Mouse (Mus musculus) spleen, postnatal 36 days (tissue): ENCODE measurements at regions not wholly inside any gene's neighbourhood (a gene's known extent, or its start where the extent isn't known, plus 50 kb on each side); places are given as distances from the start of the nearest gene placed in this dataset.

Experiments used
- DNase-seq, 2 experiments: peaks; one replicate each; pipeline ENCODE4 v3.0.0; 2022; ENCODE audit warnings: low spot score in 2 of 2, mixed read lengths in 1 of 2

DNA sequence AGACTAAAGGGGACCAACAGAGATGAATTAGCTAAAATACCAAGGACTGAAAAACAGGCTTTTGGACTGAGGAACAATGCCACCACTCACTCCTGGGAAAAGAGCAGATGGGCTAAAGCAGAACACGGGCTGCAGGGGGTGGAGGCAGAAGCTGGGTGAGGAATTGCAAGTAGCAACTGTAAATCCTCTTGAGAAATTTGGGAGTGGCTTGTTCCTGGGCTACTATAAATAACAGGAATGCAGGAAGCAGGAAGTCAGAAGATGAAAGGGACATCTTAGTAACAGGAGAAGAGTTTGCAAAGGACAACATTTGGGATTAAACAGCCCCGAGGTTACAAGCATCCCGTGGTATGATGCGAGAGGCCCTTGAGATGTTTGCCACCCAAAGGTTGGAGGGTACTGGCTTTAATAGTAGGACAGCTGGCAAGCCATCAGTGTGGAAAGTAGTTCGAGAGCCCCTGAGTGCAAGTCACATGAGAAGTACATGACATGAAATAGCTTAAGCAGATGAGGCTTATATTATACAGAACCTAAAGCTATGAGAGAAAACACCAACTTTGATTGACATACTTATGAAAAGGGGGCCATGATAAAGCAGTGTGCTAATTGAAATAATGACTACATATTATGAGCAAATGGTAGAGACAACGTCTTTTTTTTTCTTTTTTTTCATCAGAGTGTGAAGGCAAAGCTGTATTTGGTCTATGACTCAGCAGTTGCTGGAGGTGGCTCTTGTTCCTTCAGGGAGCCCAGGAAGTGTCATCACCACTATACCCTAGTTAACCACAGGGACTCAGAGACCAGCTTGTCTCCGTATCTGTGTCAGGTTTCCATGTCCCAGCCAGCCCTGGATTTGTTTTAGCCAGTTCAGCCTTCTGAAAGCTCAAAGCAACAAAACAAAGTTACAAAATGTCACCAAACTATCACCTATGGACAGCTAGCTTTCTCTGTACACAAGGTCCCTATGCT lies 357.6 kb upstream of the Acvr2a start:
- DNase-seq: no peak

DNA sequence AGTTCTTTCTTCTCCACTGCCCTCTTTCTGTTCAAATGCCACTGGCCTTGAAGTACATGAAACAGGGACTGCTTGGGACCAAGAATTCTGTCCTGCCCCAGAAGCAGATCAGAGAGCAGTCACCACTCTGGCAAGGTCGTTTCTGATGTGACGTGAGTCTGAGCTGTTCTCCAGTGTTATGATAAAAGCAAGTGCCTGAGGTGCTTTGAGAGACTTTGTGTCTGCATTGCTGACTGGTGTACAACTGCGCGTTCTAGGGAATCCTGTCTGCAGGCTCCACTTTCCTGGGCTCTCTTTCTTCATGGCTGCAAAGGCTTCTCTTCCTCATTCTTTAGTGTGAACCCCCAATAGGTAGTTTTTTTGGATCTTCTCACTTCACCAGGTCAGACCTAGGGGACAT lies 356.8 kb upstream of the Acvr2a start:
- no peak for DNase-seq

DNA sequence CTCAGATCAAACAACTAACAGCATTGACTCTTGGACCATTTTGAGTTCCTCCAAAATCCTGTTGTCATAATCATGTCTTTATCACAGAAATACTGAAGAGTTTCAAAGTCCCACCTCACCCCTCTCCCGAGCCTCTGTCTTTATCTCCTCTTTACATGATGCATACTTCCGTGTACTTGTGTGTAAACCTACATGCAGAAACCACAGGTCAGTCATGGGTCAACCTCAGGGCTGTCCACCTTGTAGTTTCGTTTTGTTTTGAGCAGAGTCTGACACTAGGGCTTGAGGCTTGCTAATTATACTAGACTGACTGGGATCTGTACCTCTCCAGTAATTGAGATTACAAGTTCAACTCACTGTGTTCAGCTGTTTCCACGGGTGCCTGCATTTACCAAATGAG lies 348.4 kb upstream of the Acvr2a start:
- DNase-seq: no peak

DNA sequence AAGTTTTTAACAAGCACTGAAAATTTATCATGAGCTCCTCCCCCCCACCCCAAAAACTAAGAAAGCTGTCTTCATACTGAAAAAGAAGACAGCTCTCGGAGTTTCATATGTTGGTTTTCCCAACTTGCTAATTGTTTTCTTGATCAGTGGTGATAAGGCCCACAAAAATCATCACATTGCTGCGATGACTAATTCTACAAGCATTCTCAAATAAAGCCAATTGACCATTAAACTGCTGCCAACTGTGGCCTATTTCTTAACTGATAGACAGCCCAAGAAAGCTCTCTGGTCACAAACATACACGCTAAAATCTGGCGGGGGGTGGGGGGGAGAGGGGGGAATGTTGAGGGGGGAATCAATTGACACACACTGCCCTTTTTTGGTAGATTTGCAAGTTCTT lies 345.0 kb upstream of the Acvr2a start:
- no peak for DNase-seq

DNA sequence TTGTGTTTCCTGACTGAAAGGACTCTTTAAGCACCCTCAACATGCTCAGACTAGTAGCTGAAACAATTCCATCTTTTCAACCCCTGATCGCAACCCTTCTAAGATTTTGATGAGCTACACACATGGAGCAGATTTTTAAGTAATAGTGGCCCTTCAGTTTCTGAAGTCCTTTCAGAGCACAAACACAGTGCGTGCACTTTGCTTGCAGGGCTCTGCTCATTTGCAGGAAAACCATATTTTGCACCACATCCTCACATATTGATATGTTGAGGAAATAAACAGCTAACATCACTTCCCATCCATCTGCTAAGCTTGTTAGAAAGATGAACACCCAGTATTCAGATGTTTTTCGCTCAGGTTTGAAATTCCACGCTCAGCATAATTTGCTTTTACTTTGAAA lies 344.6 kb upstream of the Acvr2a start:
- DNase-seq: no peak

DNA sequence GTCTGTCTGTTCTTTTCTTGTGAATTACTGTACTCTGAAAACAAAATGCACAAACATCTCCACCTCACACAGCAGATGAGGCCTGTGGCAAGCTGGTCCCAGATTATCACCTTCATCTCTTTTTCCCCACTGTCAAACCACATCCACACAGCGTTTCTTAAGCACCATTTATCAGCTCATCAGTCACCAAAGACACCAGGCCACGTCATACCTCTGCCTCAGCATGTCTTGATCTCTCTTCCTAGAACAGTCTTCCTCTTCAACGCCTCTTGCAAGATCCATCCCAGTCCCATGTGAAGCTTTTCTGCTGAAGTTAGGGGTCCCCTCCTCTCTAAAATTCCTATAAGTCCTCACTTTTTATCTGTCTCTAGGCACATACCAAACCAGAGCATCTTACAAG lies 340.8 kb upstream of the Acvr2a start:
- no peak for DNase-seq

DNA sequence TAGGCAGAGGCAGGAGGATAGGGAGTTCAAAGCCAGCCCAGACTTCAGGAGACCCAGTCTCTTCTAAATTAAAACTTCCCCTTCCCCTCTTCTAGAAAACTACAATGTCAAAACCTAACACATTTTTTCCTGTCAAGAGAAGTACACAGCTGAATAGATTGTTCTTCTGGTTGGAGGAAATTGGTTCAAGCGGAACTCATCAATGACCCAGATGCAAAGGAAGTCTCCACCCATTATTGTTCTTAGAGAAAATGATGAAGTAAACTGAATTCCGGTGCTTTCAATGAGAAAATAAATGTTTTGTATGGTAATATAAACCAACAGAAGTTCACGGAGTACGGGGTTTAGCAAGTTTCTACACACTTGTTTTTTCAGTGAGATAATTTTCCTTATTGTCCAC lies 339.3 kb upstream of the Acvr2a start:
- no peak for DNase-seq

DNA sequence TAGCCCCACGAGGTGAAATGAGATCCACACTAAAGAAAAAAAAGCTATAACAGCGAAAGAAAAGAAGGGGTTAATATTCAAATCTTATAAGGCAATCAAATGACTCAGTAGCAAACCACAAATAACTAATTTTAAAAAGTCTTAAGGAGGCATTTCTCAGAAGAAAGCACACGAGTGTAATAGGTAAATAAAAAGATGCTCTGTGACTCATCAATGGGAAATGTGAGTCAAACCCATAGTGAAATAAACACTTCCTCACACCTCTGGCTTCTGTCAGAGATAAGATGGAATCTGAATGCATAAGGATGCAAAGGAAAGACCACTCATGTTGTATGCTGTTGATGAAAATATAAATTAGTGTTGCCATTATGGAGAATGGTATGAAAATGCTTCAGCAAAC lies 337.1 kb upstream of the Acvr2a start:
- DNase-seq: no peak

DNA sequence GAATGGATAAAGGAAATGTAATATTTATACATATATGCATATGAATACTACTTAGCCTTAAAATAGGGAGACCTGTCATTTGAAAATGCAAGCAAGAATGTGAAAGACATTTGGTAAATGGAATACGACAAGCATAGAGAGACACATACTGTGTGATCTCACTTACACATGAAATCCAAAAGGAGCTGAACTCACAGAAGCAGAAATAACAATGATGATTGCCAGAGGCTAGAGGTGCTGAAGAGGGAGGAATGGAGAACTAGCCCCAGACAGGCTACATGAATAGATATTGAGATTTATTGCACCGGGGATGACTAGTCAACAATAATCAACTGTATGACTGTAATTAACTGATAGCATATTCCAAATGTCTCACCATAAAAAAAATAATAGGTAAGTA lies 336.6 kb upstream of the Acvr2a start:
- DNase-seq: no peak

DNA sequence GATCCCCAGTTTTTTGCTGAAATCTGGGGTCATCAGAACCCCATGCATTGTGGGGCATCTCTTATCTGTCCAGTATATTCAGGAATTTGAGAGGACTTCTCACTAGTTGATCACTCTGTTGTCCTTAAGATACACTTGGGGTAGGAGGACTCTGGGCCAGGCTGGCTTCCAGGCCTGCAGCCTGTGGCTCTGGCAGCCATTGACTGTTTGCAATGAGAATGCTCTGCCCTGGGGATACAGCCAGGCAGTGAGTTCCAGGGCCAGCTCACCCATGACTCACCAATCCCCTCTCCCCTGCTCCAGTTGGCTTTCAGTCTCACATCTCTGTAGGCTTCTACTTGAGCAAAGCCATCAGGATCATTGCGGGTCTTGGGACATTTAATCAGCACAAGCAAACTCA lies 334.3 kb upstream of the Acvr2a start:
- no peak for DNase-seq

DNA sequence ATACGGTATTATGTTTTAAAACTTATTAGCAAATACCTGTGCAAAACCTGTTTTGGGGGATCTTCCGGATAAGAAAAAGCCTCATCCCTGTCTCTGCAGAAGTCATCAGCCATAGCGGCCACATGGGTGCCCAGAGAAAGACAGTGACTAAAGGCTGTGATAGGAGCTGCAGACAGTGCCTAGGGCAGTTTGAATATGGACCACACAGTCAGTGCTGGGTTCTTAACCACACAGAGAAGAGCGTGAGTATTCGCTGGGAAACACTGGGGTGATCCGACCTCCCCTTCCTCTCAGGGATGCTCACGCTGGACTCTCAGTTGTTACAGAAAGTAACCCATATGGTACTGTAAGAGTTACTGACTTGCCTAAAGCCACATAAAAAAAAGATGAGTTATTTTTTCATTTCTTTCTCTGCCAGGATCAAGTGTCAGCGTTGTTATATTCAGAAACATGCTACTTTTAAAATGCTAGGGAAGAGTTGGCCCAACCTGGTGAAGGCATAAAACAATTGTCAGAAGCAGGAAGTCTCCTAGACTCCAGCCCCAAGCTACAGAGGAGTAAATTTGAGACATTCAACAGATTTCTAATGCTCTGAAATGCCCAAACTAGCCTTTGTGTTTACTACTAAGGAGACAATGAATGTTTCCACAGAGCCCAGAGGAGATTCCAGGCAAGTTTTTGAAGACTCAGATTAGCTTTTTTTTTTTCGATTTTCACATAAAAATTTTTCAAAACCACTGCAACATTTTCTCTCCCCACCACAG lies 333.3 kb upstream of the Acvr2a start:
- DNase-seq: no peak

DNA sequence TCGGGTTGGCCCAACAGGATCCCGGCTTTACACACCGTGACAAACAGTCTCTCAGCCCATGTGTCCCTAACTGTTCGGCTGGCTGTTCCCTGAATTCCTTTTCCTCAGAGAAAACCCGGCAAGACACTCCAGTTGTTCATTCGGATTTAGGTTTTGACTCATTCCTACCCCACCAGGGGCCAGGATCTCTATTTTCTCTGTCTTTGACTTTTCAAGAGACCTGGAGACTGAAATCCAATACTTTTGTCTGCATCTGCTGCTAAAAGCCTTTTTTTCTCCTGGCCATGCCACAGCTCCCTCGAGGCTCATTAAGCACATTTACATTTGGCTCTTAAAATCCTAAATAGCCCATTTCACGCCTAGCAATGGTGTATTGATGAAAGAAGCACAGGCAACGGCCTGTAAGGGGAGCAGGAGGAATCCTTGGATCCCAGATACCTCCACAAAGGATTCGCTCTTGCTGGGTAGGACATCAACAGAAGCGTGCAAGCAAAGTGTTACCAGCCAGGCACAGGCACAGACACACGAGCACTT lies 332.6 kb upstream of the Acvr2a start:
- DNase-seq: no peak

DNA sequence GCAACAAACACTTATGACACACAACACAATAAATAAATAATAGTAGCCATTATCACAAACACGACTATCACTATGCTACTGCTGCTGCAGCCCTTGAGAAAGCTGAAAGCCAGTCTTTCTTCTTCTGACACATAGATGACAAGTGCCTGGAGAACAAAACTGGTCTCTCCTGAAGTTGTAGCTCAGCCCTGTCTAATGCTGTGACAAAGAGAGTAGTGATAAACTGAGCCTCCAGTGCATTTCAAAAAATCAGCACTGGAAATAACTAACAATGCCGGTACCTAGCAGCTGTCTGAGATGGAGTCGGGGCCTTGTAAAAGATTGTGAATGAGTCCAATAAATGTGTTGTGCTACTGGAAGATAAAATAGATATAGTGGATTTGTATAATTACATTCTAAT lies 320.3 kb upstream of the Acvr2a start:
- DNase-seq: no peak

DNA sequence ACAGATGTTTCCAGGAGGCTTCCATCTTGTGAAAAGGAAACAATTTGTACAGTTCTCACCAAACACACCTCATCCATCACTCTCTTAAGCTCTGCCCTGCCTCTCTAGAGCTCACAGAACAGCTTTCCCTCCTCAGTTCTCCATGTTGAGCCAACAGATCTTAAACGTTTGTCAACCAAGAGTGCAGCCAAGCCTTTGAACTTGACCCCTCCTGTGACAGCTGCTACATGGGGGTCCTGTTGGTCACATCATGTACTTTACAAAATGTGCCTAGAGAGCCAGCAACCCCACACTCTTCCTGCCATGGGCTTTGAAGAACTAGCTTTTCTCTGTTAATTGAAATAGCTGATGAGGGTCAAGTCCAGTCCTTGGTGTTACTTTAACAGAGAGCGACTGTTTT lies 319.8 kb upstream of the Acvr2a start:
- DNase-seq: no peak

DNA sequence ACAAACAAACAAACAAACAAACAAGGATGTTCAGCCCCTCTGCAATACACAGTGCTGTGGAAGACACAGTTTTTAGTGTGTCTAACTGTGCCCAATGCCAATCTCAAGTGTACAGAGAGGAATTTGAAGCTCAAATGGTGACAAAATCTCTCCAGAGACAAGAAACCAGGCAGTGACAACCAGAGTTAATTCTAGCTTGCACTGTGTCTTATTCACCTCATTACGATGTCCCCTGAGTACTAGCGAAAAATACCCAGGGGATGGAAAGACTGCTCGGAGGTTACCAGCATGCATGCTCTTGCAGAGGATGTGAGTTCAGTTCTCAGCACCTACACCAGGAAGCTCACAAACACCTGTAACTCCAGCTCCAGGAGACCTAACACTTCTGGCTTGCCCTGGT lies 319.3 kb upstream of the Acvr2a start:
- no peak for DNase-seq

DNA sequence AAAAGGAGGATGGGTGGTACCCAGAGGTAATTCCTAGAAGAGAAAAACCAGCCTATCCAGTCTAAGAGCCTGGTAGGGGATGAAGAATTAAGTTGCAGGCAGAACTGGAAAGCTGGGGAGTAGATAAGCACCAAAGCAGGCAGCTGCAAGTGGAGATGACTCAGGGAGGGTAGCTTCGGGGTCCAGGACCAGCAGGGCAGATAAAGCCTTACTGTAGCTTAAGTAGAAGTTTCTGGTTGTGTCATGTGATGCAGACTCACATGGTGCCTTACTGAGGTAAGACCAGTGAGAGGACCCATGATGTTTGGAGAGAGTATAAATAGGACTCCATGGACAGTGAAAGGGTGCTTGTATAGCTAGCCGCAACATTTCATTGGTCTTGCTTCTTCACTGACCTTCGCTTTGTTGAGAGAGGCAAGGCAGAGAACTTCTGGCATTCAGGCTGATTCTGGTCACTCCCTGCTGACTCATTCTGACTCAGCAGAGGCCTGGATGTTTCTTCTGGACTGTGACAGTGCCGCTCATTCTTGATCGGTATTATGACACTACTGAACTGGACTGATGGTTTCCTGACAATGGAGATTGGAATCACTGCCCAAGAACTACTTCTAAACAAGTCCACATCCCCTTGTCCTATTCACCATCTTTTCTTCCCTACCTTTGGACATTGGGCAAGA lies 315.7 kb upstream of the Acvr2a start:
- DNase-seq: no peak

DNA sequence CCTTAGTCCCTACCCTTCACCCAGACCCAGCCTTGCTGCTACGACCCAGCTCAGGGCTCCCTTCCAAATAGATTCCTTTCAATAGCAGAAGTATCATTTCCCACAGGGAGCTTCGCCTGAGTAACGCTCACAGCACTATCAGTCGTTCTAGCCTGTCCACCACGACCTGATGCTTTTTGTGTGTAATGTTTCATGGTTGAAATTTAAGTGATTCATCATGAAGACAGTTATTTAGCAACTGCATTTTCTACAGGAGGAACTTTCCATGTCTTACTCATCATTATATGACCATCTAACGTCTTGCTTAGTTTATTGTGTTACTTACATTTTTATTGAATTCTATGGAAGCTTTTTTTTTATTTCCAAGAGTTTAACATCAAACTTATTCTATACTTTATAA lies 314.5 kb upstream of the Acvr2a start:
- no peak for DNase-seq

DNA sequence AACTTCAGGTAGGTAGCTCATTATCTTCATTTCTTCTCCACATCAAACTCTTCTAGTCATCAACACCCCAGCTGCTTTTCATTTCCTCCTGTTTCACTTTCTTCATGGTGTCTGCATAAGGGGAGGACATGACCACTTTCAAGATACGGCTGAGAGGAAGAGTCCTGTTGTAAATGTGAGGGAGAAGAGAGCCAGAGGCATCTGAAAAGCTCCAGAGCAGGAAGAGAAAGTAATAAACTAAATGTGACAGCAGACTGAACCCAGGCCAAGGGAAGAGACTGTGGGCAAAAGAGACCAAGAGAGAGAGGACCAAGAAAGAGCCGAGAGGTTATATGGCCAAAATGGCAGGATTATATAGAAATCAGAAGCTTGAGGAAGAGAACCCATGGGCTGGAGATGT lies 312.5 kb upstream of the Acvr2a start:
- no peak for DNase-seq

DNA sequence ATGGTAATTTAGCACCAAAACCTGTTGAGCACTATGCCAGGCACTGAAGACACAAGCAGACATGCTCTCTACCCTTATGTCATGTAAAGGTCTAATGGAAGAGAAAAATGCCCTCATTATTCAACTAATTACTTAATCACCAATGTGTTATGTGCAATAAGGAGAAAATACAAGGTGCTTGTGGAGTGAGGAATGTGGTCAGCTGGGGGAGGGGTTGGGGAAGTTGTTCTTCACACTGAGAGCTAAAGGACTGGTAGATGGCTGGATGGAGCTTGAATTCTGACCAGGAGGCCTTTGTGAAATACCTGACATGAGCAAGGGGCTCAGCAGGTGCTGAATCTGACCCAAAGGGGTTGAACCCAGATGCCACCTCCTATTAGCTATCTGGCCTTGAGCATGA lies 300.1 kb upstream of the Acvr2a start:
- no peak for DNase-seq

DNA sequence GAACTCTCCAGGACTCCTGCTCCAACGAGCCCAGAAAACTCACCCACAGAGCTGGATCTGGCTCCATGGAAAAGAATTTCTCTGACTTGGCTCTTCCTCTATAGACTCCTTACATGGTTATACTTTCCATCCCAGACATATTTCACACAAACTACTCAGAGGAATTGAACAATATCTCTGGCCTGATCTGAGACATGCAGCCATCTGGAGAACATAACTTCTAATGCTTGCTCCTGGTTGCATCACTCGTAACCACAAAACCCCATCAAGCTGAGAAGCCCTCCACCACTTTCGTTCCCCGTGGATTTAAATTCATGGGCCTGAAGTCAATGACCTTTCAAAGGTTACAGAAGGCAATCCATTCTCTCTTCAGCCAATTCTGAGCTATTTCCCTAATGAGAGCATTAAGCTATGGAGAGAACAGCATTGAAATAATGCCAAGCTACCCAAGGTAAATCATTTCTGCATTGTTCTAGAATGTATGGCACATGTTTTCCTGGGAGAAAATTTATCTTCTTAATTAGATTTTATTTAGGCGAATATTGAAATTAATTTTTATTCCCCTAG lies 294.0 kb upstream of the Acvr2a start:
- DNase-seq: no peak

DNA sequence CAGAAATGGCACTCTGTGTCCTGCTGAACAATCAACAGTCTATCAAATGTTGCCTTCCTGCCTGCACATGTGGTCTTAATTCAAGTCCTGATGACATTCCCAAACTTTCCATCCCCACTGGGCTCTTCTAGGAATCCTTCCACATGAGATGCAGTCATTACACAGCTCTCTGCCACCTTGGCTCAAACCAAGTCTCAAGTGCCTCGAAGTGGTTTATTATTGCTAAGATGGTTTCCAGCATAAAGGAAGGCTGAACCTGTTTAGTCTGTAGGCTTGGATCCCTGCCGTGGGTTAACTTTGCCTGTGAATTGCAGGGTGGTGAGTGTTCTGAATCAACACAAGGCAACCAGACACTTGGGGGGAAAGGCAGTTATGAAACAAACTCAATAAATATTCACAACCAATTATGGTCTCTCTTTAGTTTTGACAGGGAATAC lies 293.4 kb upstream of the Acvr2a start:
- DNase-seq: no peak

DNA sequence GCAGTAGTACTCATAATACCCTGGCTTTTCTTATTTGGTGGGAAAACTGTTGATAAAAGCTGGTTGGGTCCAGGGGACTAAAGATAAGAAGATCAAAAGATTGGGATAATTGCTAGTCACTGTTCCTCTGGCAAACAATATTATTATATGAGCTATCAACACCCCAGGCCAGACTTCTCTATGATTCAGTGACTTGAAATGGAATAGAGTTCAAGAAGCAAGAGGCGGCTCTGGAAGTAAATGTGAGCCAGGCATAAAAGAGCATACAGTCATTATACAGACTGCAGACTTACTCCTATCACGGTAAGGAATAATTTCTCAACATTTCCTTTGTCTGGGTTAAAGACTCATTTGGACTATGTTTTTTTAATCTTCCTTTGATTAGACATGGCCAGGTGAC lies 278.5 kb upstream of the Acvr2a start:
- DNase-seq: no peak
